Mouse (Mus musculus): ENCODE data around the gene Hand1. TPM values are rescaled to one million over a fixed set of nuclear protein-coding genes. Genes with fewer than 3 reads are reported as not detected.
"Not testable (repeated sequence)": the region's sequence is repeated elsewhere in the genome, so short reads cannot be mapped to it uniquely, and the experiment has no call there.

Hand1 gene
- not detected for total RNA-seq (2021)
- long read RNA-seq, experiment 1, result 0 reads
- long read RNA-seq, experiment 2, result 0 reads

- DNase-seq, result no peak
Measured at GRCm38 (mm10) chr11:57832552-57833201, at the start of gene Hand1. TSS of gene Hand1 (minus strand) at chr11:57832818.

- no peak for DNase-seq
Measured at GRCm38 (mm10) chr11:57876157-57876556, 43.5 kb upstream of the Hand1 start.

GRCm38 (mm10) chr11:57873014-57873413, 40.4 kb upstream of the Hand1 start:
- no peak for DNase-seq

GRCm38 (mm10) chr11:57868753-57869460, 36.3 kb upstream of the Hand1 start:
- DNase-seq, result no peak

- no peak for DNase-seq
Measured at GRCm38 (mm10) chr11:57866466-57866865, 33.8 kb upstream of the Hand1 start.

GRCm38 (mm10) chr11:57864577-57864976, 32.0 kb upstream of the Hand1 start:
- no peak for DNase-seq

GRCm38 (mm10) chr11:57862088-57862487, 29.5 kb upstream of the Hand1 start:
- no peak for DNase-seq

- no peak for DNase-seq
Measured at GRCm38 (mm10) chr11:57857709-57858108, 25.1 kb upstream of the Hand1 start.

- no peak for DNase-seq
Measured at GRCm38 (mm10) chr11:57853571-57853970, 21.0 kb upstream of the Hand1 start.

GRCm38 (mm10) chr11:57850931-57851330, 18.3 kb upstream of the Hand1 start:
- no peak for DNase-seq

GRCm38 (mm10) chr11:57850298-57850697, 17.7 kb upstream of the Hand1 start:
- DNase-seq, result no peak

- DNase-seq, result no peak
Measured at GRCm38 (mm10) chr11:57847396-57847795, 14.8 kb upstream of the Hand1 start.

GRCm38 (mm10) chr11:57846421-57847363, 14.1 kb upstream of the Hand1 start:
- not testable (repeated sequence) for DNase-seq

- no peak for DNase-seq
Measured at GRCm38 (mm10) chr11:57841391-57841790, 8.8 kb upstream of the Hand1 start.

GRCm38 (mm10) chr11:57840986-57841385, 8.4 kb upstream of the Hand1 start:
- DNase-seq, result no peak

GRCm38 (mm10) chr11:57837861-57838680, 5.5 kb upstream of the Hand1 start:
- no peak for DNase-seq

GRCm38 (mm10) chr11:57836872-57837680, 4.5 kb upstream of the Hand1 start:
- no peak for DNase-seq

GRCm38 (mm10) chr11:57836401-57836800, 3.8 kb upstream of the Hand1 start:
- DNase-seq, result no peak

- no peak for DNase-seq
Measured at GRCm38 (mm10) chr11:57835931-57836330, 3.3 kb upstream of the Hand1 start.

GRCm38 (mm10) chr11:57835331-57835730, 2.7 kb upstream of the Hand1 start:
- DNase-seq, result no peak

GRCm38 (mm10) chr11:57834031-57834430, 1.4 kb upstream of the Hand1 start:
- DNase-seq, result no peak
